Mouse (Mus musculus) gonadal fat pad, adult 2 months (tissue): ENCODE data around the gene Ceacam10. TPM values are rescaled to one million over a fixed set of nuclear protein-coding genes. Genes with fewer than 3 reads are reported as not detected.

Source experiments
- polyA plus RNA-seq: library from polyadenylated mRNA; depleted of rRNA; stranded (reverse); fragments of >200 nt; gene quantifications from 2 replicates; pipeline ENCODE4 v1.2.3, GENCODE M21; 2012; rRNA removed

Gene Ceacam10
- polyA plus RNA-seq, 1 experiment, result 579 TPM

Other genes with a start within 250 kb of the Ceacam10 start
- 16.0 TPM in 2 replicates for gene Irgq, start 246.5 kb upstream of the Ceacam10 start, polyA plus RNA-seq
- gene Pinlyp, start 231.1 kb upstream of the Ceacam10 start, polyA plus RNA-seq, result 0.32 and 0.41 TPM in 2 replicates
- 39.2 and 43.6 TPM in 2 replicates for gene Xrcc1, start 230.9 kb upstream of the Ceacam10 start, polyA plus RNA-seq
- 13.5 and 17.7 TPM in 2 replicates for gene Ethe1, start 189.7 kb upstream of the Ceacam10 start, polyA plus RNA-seq
- gene Zfp575, start 189.6 kb upstream of the Ceacam10 start, polyA plus RNA-seq, result 0.04 and 0.06 TPM in 2 replicates
- gene Phldb3, start 166.4 kb upstream of the Ceacam10 start, polyA plus RNA-seq, result 2.4 and 3.4 TPM in 2 replicates
- gene Lypd3, start 140.7 kb upstream of the Ceacam10 start, polyA plus RNA-seq, result 1.5 and 1.9 TPM in 2 replicates
- 0.58 TPM in 1 of 2 replicates, not detected in the other for gene Tex101, start 100.5 kb upstream of the Ceacam10 start, polyA plus RNA-seq
- 0.18 TPM in 1 of 2 replicates, not detected in the other for gene BC049730, start 68.0 kb upstream of the Ceacam10 start, polyA plus RNA-seq
- 0.25 TPM in 1 of 2 replicates, not detected in the other for gene Gm4763, start 50.3 kb upstream of the Ceacam10 start, polyA plus RNA-seq
- gene Cd177, start 16.9 kb upstream of the Ceacam10 start, polyA plus RNA-seq, result 1.1 and 3.3 TPM in 2 replicates
- gene Gm9844, start 85.0 kb downstream of the Ceacam10 start, polyA plus RNA-seq, result 2.1 and 2.2 TPM in 2 replicates
- gene Lypd4, start 92.7 kb downstream of the Ceacam10 start, polyA plus RNA-seq, result 1.4 and 2.8 TPM in 2 replicates
- 0.38 and 0.39 TPM in 2 replicates for gene Dmrtc2, start 92.9 kb downstream of the Ceacam10 start, polyA plus RNA-seq
- 468 and 584 TPM in 2 replicates for gene Rps19, start 107.2 kb downstream of the Ceacam10 start, polyA plus RNA-seq
- 2.5 and 4.3 TPM in 2 replicates for gene Cd79a, start 120.2 kb downstream of the Ceacam10 start, polyA plus RNA-seq
- 139 and 146 TPM in 2 replicates for gene Arhgef1, start 125.7 kb downstream of the Ceacam10 start, polyA plus RNA-seq
- gene Gm4881, start 167.3 kb downstream of the Ceacam10 start, polyA plus RNA-seq, result not detected in 2 replicates
- 741 and 777 TPM in 2 replicates for gene Rabac1, start 195.5 kb downstream of the Ceacam10 start, polyA plus RNA-seq
- 3.0 TPM in 2 replicates for gene Atp1a3, start 228.8 kb downstream of the Ceacam10 start, polyA plus RNA-seq